Mouse (Mus musculus) olfactory bulb, adult 2 months (tissue): ENCODE measurements around the gene Zfp78.
"Not testable (repeated sequence)": the region's sequence is repeated elsewhere in the genome, so short reads cannot be mapped to it uniquely, and the experiment has no call there.

Source experiments
- CTCF ChIP-seq: fragments of 200-500 bp; IDR thresholded peaks from 2 replicates; pipeline ENCODE4 v1.5.1; 2012; ENCODE audit warnings: low read depth, mild to moderate bottlenecking, low read length, moderate library complexity; ENCODE audit not compliant: insufficient read depth
- POLR2A ChIP-seq: fragments of 200-500 bp; IDR thresholded peaks from 2 replicates; pipeline ENCODE4 v1.6.1; 2012; ENCODE audit warnings: mild to moderate bottlenecking, low read depth, low read length, moderate library complexity; ENCODE audit not compliant: insufficient read depth

- not testable (repeated sequence) for TF ChIP-seq CTCF, POLR2A
Measured at GRCm38 (mm10) chr7:6368146-6368545, 5.1 kb downstream of the Zfp78 start.
